Mouse (Mus musculus) heart, postnatal 0 days (tissue): ENCODE measurements around the gene Ncln. TPM values are rescaled to one million over a fixed set of nuclear protein-coding genes. Genes with fewer than 3 reads are reported as not detected.
A peak's percentile ranks its signal among the peaks of the same experiment; 100 is the strongest.

Experiments used
- ATAC-seq: fragments of 200-750 bp; cut with Nextera tagmentation; 2 replicates; pipeline ENCODE4 v1.8.0; 2017; ENCODE audit warnings: low read depth, moderate number of reproducible peaks, moderate library complexity; ENCODE audit not compliant: insufficient read depth
- DNase-seq: peaks from one replicate; pipeline ENCODE4 v3.0.0-alpha.2; 2016; ENCODE audit warnings: low spot score
- H3K27ac ChIP-seq: fragments of 300-500 bp; sonication (generic); 2 replicates; pipeline ENCODE4 v1.5.1; 2014; ENCODE audit warnings: low read depth, mild to moderate bottlenecking
- H3K27me3 ChIP-seq: fragments of 300-500 bp; sonication (generic); 2 replicates; pipeline ENCODE4 v1.6.1; 2014; ENCODE audit warnings: low read length, mixed read lengths; ENCODE audit not compliant: control insufficient read depth, insufficient read depth
- H3K36me3 ChIP-seq: fragments of 300-500 bp; sonication (generic); replicated peaks from 2 replicates; pipeline ENCODE4 v1.6.1; 2014; ENCODE audit warnings: low read length, mixed read lengths; ENCODE audit not compliant: control insufficient read depth, insufficient read depth
- H3K4me1 ChIP-seq: fragments of 300-500 bp; sonication (generic); 2 replicates; pipeline ENCODE4 v1.6.1; 2014; ENCODE audit warnings: antibody characterized with exemption; ENCODE audit not compliant: control insufficient read depth, insufficient read depth
- H3K4me2 ChIP-seq: fragments of 300-500 bp; sonication (generic); 2 replicates; pipeline ENCODE4 v1.6.1; 2014; ENCODE audit warnings: low read depth, mild to moderate bottlenecking, low read length, moderate library complexity
- H3K4me3 ChIP-seq: fragments of 300-500 bp; sonication (generic); 2 replicates; pipeline ENCODE4 v1.5.1; 2014; ENCODE audit warnings: low read depth, low read length
- H3K9ac ChIP-seq: fragments of 300-500 bp; sonication (generic); replicated peaks from 2 replicates; pipeline ENCODE4 v1.6.1; 2014; ENCODE audit warnings: low read depth, low read length, mixed read lengths
- H3K9me3 ChIP-seq: fragments of 300-500 bp; sonication (generic); replicated peaks from 2 replicates; pipeline ENCODE4 v1.6.1; 2016; ENCODE audit warnings: low read length; ENCODE audit not compliant: control insufficient read depth
- CTCF ChIP-seq: IDR thresholded peaks from 2 replicates; pipeline ENCODE4 v1.5.1; 2016; ENCODE audit warnings: antibody characterized with exemption, control low read depth, low read depth
- EP300 ChIP-seq: IDR thresholded peaks from 2 replicates; pipeline ENCODE4 v1.6.1; 2016; ENCODE audit warnings: antibody characterized with exemption, low read depth
- WGBS: fragments of 180-500 bp; shearing (Covaris S2); extraction: QIAGEN DNeasy Blood & Tissue Kit; methylation state at CpG from one replicate; pipeline ENCODE4 v1.1.7; 2014; 5-methylcytosine and 5-hydroxymethylcytosine counted together
- polyA plus RNA-seq: library from polyadenylated mRNA; unstranded; fragments of >200 nt; fragmentation: Nextera tagmentation; extraction: Ambion mirVana; gene quantifications from 2 replicates; pipeline ENCODE4 v1.2.1, GENCODE M21; 2015
- total RNA-seq: library from RNA; depleted of rRNA; stranded (reverse); fragments of >200 nt; gene quantifications from 2 replicates; pipeline ENCODE4 v1.2.3, GENCODE M21; 2014; ENCODE audit warnings: low replicate concordance

Gene Ncln
- total and polyA plus RNA-seq, 2 experiments from 2014 or later = 30.5 to 91.5 TPM

GRCm38 (mm10) chr10:81519978-81520365 is 23.8 kb upstream of the Ncln start:
- no peaks in the 10 kb centered on the region for H3K36me3 ChIP-seq
- no peak overlapping the region for H3K27ac ChIP-seq
- H3K9me3 ChIP-seq = no peaks in the 10 kb centered on the region
- ATAC-seq (no peak), DNase-seq (no peak)
- no peak overlapping the region for H3K4me3 ChIP-seq
- no peaks in the 10 kb centered on the region; the same call in 1 of the 2 replicates for H3K4me1 ChIP-seq
- H3K9ac ChIP-seq = no peak overlapping the region
- no peak for TF ChIP-seq EP300
- no peak for TF ChIP-seq CTCF
- no peaks in the 10 kb centered on the region; the same call in 1 of the 2 replicates for H3K27me3 ChIP-seq
- H3K4me2 ChIP-seq = no peak overlapping the region
- 56% methylated on average over 3 of the region's 3 CpGs for WGBS

DNA sequence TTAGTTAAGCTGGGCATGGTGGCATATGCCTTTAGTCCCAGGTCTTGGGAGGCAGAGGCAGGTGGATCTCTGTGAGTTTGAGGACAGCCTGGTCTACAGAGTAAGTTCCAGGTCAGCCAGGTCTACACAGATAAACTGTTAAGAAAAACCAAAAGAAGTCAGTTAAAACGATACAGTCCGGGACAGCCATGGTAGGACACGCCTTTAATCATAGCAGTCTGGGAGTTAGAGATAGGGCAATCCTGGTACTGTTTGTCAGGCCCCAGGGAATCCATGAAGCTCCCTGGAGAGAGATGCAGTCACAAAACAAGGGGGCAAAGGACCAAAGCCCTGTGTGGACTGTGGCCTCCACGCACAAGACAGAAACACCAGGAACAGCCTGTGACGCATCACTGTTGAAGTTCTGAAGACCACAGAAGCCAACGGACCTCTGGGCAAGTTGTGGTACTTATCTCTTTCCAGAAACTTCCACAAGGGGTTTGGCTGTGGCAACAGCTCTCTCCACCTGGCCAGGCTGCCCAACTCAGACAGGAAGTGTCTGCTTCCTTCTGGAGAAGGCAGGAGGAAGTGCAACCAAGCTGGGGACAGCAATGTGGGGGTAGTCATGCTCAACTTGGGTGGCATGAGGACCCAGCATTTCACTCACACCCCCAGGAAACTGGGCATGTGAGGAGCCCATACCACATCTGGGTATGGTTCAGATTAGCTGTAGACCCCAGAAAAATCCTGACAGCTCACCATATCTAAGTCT is 23.2 kb upstream of the Ncln start:
- Histone ChIP-seq H3K9me3 (no peaks in the 10 kb centered on the region), H3K4me1 (no peaks in the 10 kb centered on the region; the same call in 1 of the 2 replicates), H3K27ac (no peak overlapping the region), H3K9ac (no peak overlapping the region), H3K27me3 (no peaks in the 10 kb centered on the region; the same call in 1 of the 2 replicates), H3K36me3 (no peaks in the 10 kb centered on the region), H3K4me2 (no peak overlapping the region), H3K4me3 (no peak overlapping the region)
- no peak for TF ChIP-seq CTCF
- DNase-seq (no peak), ATAC-seq (no peak)
- 61% methylated on average over 6 of the region's 6 CpGs for WGBS

DNA sequence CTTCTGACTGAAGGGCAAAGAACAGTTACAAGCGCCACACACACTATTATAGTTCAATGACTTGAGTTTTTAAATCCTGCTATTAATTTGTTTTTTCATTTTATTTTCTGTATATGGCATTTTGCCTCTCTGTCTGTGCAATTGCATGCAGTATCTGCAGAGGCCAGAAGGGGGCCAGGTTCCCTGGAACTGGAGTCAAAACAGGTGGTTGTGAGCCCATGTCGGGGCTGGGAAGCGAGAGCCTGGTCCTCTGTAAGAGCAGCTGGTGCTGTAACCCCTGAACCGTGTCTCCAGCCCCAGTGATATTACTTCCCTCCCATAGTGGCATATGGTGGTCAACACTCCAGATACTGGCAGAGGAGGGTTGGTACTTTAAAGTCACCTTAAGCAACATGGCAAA is 22.4 kb upstream of the Ncln start:
- H3K27ac ChIP-seq = no peak overlapping the region
- H3K4me1 ChIP-seq = no peaks in the 10 kb centered on the region
- 12% methylated on average over 4 of the region's 4 CpGs for WGBS
- no peak overlapping the region for H3K9ac ChIP-seq
- DNase-seq (no peak), ATAC-seq (no peak; the same call in 1 of the 2 replicates)
- peak; percentile 76 for TF ChIP-seq CTCF
- no peak for TF ChIP-seq EP300
- no peaks in the 10 kb centered on the region for H3K36me3 ChIP-seq
- H3K4me2 ChIP-seq = no peak overlapping the region
- no peaks in the 10 kb centered on the region for H3K27me3 ChIP-seq
- no peaks in the 10 kb centered on the region for H3K9me3 ChIP-seq
- H3K4me3 ChIP-seq = no peak overlapping the region

GRCm38 (mm10) chr10:81517227-81517626 is 21.0 kb upstream of the Ncln start:
- no peak overlapping the region for H3K9ac ChIP-seq
- no peaks in the 10 kb centered on the region for H3K4me1 ChIP-seq
- TF ChIP-seq EP300 (no peak), CTCF (no peak)
- H3K4me3 ChIP-seq = no peak overlapping the region
- H3K9me3 ChIP-seq = no peaks in the 10 kb centered on the region
- DNase-seq (no peak), ATAC-seq (no peak)
- H3K27me3 ChIP-seq = no peaks in the 10 kb centered on the region
- no peaks in the 10 kb centered on the region for H3K36me3 ChIP-seq
- no peak overlapping the region for H3K4me2 ChIP-seq
- 63% methylated on average over 8 of the region's 8 CpGs for WGBS
- no peak overlapping the region for H3K27ac ChIP-seq

DNA sequence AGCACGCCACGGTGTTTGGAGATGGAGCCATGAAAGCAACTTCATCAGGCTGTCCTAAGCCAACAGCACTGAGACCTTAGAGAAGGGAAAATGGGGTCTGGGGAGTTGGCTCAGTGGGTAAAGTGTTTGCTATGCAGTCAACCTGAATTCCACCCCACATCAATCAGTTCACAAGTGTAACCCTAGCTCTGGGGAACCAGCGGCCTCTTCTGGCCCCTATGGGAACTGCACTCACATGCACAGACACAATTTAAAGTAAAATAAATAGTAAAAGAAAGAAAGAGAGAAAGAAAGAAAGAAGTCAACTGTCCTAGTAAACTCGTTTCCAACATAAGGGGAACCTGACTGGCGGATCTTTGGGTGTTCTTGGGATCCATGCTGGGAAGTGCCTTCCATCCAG is 17.6 kb upstream of the Ncln start:
- Histone ChIP-seq H3K4me2 (no peak overlapping the region), H3K9me3 (no peaks in the 10 kb centered on the region), H3K27me3 (no peaks in the 10 kb centered on the region), H3K4me3 (no peak overlapping the region), H3K4me1 (no peaks in the 10 kb centered on the region), H3K36me3 (no peaks in the 10 kb centered on the region), H3K27ac (no peak overlapping the region), H3K9ac (no peak overlapping the region)
- 86% methylated on average over 5 of the region's 5 CpGs for WGBS
- TF ChIP-seq CTCF (no peak), EP300 (no peak)
- ATAC-seq (no peak), DNase-seq (no peak)
